Mouse (Mus musculus): ENCODE data around the gene Trf. TPM values are rescaled to one million over a fixed set of nuclear protein-coding genes. Genes with fewer than 3 reads are reported as not detected.
"Not testable (repeated sequence)": the region's sequence is repeated elsewhere in the genome, so short reads cannot be mapped to it uniquely, and the experiment has no call there.

Trf gene
- total RNA-seq, 2 experiments from 2014 or later = 49.4 to 201 TPM

DNA sequence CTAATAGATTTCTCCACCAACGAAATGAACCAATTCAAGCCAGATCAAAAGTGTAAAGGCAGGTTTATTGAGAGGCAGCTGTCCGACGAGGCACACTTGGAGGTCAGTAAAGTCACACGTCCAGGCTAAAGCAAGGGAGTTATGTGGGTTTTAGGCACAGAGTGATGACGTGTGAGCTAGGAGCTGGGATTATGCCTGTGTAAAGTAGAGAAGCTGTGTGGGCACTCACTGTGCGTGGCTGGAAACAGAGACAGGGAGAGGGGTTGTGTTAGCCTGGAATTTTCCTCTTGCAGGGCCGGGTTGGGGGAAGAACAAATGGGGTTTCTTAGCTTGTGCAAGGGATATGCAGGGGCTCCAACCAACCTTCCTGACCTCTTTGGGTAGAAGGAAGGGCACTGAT lies 61.5 kb downstream of the Trf start:
- no peak for ATAC-seq (replicated peaks; ENCODE audit: low FRiP score, poor library complexity, severe bottlenecking)

DNA sequence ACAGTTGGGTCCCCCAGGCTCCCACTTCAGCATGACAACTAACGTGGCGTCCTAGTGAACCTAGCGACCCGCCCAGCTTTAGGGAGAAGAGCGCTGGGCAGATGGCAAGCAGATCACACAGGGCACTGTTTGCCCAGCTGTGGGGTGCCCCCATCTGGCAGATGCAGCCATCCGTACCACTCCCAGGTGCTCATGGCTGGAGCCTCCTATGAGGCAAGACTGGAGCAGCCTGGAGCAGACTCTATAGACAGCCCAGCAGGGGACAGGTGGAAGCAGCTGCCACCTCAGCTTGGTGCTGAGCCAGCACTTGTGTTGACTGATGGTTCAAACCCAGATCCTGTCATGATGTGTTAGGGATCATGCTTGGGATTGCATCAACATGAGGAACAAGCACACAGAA lies 62.2 kb downstream of the Trf start:
- no peak for ATAC-seq (replicated peaks; ENCODE audit: low FRiP score, poor library complexity, severe bottlenecking)

DNA sequence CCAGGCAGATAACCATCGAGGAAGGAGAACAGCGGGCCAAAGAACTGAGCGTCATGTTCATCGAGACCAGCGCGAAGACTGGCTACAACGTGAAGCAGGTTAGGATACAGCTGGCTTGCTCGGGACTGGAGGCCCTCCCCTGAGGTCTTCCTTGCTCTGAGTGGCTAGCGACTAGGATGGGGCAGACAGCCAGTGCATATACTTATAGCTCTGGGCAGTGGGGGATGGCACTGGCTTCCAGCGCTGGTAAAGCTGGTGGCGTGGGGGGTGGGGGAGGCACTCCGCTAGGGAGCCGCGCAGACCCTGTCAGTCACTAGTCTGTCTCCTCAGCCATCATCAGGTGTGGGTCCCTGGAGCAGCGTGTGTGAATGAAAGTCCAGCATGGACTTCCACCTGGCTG lies 66.4 kb downstream of the Trf start:
- ATAC-seq (replicated peaks; ENCODE audit: low FRiP score, poor library complexity, severe bottlenecking) = no peak

DNA sequence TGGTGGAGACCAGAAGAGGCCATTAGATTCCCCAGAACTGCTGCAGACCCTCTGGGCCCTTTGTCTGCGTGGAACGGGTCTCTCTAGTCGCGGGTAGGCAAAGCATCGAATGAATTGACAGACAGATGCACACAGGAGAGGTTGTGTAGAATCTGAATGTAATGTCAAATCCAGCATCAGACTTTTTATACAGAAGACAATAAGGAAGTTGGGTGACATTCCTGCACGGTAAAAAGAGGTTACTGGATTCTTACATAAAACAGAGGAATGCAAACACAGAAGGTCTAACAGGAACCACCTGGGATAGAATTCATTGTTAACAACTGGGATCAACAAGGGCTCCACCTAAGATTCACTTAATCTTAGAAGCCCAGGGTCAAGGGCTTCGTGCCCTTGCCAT lies 75.1 kb downstream of the Trf start:
- not testable (repeated sequence) for ATAC-seq (replicated peaks; ENCODE audit: low FRiP score, poor library complexity, severe bottlenecking)

DNA sequence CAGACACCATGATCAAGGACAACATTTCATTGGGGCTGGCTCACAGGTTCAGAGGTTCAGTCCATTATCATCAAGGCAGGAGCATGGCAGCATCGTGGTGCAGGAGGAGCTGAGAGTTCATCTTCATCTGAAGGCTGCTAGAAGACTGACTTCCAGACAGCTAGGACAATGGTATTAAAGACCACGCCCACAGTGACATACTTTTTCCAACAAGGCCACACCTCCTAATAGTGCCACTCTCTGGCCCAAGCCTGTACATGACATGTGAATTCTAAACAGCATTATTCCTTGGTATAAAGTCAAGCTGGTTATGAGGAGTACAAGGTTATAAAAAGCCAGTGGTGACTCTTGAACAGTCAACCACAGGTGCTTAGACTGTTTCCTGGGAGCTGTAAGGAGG lies 75.7 kb downstream of the Trf start:
- ATAC-seq (replicated peaks; ENCODE audit: low FRiP score, poor library complexity, severe bottlenecking) = no peak

Other genes starting within 250 kb of the Trf start
- gene Slco2a1, start 241.7 kb downstream of the Trf start, total RNA-seq (2015; ENCODE audit: low replicate concordance) = not detected in 2 replicates
- 0.09 TPM in 1 of 2 replicates, not detected in the other for gene Slco2a1, start 241.7 kb downstream of the Trf start, total RNA-seq (2017; ENCODE audit: low replicate concordance)
- 0.84 TPM in 1 of 2 replicates, not detected in the other for gene Rab6b, start 118.7 kb downstream of the Trf start, total RNA-seq (2015; ENCODE audit: low replicate concordance)
- gene Rab6b, start 118.7 kb downstream of the Trf start, total RNA-seq (2017; ENCODE audit: low replicate concordance) = 0.09 TPM in 1 of 2 replicates, not detected in the other
- gene Srprb, start 28.3 kb downstream of the Trf start, total RNA-seq (2015; ENCODE audit: low replicate concordance) = 2.1 and 2.9 TPM in 2 replicates
- 1.9 and 3.3 TPM in 2 replicates for gene Srprb, start 28.3 kb downstream of the Trf start, total RNA-seq (2017; ENCODE audit: low replicate concordance)
- gene Gm20425, start 137 bp downstream of the Trf start, total RNA-seq (2015; ENCODE audit: low replicate concordance) = not detected in 2 replicates
- gene Gm20425, start 137 bp downstream of the Trf start, total RNA-seq (2017; ENCODE audit: low replicate concordance) = 4.7 TPM in 1 of 2 replicates, not detected in the other
- 403 and 418 TPM in 2 replicates for gene 1300017J02Rik, start 74.6 kb upstream of the Trf start, total RNA-seq (2015; ENCODE audit: low replicate concordance)
- gene 1300017J02Rik, start 74.6 kb upstream of the Trf start, total RNA-seq (2017; ENCODE audit: low replicate concordance) = 508 and 583 TPM in 2 replicates
- gene Topbp1, start 74.8 kb upstream of the Trf start, total RNA-seq (2015; ENCODE audit: low replicate concordance) = 49.3 and 75.1 TPM in 2 replicates
- gene Topbp1, start 74.8 kb upstream of the Trf start, total RNA-seq (2017; ENCODE audit: low replicate concordance) = 82.1 and 86.1 TPM in 2 replicates
- gene Cdv3, start 135.4 kb upstream of the Trf start, total RNA-seq (2015; ENCODE audit: low replicate concordance) = 22.7 and 28.2 TPM in 2 replicates
- gene Cdv3, start 135.4 kb upstream of the Trf start, total RNA-seq (2017; ENCODE audit: low replicate concordance) = 43.1 and 45.6 TPM in 2 replicates
- not detected in 2 replicates for gene Bfsp2, start 250.0 kb upstream of the Trf start, total RNA-seq (2015; ENCODE audit: low replicate concordance)
- gene Bfsp2, start 250.0 kb upstream of the Trf start, total RNA-seq (2017; ENCODE audit: low replicate concordance) = not detected in 2 replicates